Mouse (Mus musculus): ENCODE measurements around the gene Ppan.

Ppan gene

DNA sequence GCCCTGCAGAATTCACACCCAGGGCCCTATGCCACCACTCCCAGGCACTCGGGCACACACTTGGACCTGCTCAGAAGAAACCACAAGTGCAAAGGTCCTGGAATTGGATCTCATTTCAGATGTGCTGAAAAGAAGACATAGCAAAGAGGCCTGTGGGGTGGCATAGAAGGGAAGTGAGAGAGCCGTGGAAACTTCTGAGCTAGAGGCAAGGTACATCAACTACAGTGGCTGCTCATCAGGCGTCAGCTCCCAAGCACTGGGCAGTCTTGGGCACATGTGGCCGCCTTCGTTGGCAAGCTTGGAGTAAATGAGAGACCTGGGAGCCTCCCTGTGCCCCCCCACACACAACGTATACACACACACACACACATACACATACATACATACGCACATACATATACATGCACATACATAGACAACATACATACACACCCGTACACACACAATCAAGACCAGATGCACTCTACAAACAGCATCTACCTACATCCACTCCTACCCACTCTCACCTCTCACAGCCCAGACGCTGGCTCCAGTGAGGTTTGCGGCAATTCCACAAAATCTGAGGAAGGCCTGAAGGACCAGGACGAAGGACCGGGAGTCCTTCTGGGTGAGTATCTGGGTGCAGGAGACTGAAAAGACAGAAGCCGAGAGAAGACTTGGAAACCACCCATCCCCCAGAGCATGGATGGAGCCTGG, 8.7 kb upstream of the Ppan start, which contains the start of gene Angptl6:
TSS of gene Angptl6 (minus strand) at position 631 of the 696 bp plus-strand sequence.
- no peak for DNase-seq (ENCODE audit: low spot score in 2 of 2)

DNA sequence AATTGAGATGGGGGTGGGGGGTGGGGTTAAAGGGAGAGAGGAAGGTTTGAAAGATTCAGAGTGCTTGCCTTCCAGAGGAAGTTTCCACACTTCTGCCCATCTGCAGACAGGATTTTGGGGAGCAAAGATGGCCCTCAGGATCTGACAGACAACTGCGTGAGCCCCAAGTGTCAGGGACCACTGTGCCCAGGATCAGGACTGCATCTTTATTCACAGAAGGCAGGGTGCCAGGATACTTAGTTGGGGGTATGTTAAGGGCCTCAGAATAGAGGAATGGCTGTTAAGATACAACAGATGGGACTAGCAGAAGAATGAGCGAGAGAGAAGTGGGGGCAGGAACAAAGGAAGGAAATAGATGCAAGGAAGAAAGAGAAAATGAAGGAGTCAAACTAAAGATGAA, 1.4 kb upstream of the Ppan start:
- no peak for DNase-seq (ENCODE audit: low spot score in 2 of 2)

DNA sequence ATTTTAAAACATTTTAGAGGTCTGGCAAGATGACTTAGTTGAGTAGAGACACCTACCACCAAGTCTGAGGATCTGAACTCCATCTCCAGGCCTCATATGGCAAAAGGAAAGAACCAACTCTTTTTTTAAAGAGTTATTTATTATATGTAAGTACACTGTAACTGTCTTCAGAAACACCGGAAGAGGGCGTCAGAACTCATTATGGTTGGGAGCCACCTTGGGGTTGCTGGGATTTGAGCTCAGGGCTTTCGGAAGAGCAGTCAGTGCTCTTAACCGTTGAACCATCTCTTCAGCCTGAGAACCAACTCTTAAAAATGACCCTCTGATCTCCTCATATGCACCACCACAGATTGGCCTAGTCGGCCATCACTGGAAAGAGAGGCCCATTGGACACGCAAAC, 784 bp upstream of the Ppan start:
- no peak for DNase-seq (ENCODE audit: low spot score in 2 of 2)

DNA sequence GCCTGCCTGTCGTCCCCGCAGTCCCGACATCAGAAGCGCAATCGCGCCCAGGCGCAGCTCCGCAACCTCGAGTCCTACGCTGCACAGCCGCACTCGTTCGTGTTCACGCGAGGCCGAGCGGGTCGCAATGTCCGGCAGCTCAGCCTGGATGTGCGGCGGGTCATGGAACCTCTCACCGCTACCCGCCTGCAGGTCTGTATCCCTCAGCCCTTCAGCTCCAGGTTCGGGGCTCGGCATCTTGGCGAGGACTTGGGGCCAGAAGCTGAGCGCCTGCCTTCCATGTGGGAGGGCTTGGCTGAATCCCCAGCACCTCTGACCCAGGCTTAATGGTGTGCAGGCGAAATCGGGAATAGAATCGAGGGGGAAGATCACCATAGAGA, 401 bp downstream of the Ppan start:
- DNase-seq (ENCODE audit: low spot score in 2 of 2), result no peak

- DNase-seq (ENCODE audit: low spot score in 2 of 2), result no peak
Measured at GRCm38 (mm10) chr9:20889185-20890141, 1.5 kb downstream of the Ppan start.

- DNase-seq (ENCODE audit: low spot score in 2 of 2), result no peak
Measured at GRCm38 (mm10) chr9:20890411-20890810, 2.4 kb downstream of the Ppan start.

- DNase-seq (ENCODE audit: low spot score in 2 of 2), result no peak
Measured at GRCm38 (mm10) chr9:20891339-20892103, 3.5 kb downstream of the Ppan start.

DNA sequence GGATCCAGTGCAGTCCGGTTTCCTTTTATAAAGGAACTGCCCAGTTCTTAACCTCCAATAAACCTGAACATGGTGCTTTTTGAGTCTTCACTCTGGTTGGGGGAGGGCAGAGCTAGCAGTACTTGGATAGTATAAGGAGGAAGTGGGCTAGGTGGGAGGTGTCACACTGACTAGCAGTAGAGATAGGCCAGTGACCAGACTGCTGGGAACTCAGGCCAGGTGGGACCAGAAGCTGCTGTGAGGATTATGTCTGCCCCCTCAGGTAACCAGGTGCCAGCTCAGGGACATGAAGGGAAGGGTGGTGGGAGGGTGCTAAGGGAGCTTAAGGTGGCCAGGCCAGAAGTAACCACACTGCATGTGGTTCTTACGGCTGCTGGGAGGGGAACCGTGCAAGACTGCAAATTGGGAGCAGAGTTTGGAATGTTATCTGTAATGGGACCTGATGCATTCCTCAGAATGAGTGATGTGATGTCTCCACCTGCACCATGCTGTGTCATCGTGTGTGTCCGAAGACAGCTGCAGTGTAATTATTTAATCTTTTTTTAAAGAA, 4.2 kb downstream of the Ppan start:
- DNase-seq (ENCODE audit: low spot score in 2 of 2), result no peak

- no peak for DNase-seq (ENCODE audit: low spot score in 2 of 2)
Measured at GRCm38 (mm10) chr9:20893069-20893468, 5.1 kb downstream of the Ppan start.

DNA sequence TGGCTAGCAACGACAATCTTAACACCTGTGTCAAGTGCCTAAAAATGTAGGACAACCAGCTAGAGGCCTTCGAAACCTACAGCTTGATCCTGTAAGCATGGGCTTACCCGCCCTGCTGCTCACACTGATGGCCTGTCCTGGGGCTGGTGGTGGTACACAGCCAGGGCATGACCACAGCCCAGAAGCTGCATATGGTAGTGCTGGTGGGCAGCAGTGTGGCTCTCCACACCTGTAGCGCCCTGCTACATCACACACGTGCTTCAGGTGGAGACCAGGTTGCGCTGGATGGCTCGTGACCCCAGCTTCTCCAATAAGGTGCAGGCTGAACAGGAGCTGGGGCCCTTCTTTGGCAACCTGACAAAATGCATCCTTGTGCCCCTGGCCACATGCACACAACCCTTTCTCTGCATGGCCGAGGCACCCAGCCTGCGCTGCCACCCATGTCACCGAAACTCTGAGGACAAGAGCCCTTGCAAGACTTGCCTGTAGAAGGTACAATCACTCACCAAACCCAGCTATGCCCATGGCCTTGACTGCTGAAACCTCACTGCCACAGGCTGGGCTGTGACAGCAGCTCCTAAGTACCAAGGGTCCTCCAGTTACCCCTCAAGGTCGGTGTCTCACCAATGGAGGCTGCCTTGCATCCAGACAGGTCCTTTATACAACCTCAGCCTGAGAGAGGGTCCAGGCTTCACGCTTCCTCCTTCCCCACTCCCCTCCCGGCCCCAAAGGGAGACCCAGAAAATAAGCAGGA, 5.8 kb downstream of the Ppan start:
- no peak for DNase-seq (ENCODE audit: low spot score in 2 of 2)

GRCm38 (mm10) chr9:20894629-20895028, 6.7 kb downstream of the Ppan start:
- no peak for DNase-seq (ENCODE audit: low spot score in 2 of 2)

DNA sequence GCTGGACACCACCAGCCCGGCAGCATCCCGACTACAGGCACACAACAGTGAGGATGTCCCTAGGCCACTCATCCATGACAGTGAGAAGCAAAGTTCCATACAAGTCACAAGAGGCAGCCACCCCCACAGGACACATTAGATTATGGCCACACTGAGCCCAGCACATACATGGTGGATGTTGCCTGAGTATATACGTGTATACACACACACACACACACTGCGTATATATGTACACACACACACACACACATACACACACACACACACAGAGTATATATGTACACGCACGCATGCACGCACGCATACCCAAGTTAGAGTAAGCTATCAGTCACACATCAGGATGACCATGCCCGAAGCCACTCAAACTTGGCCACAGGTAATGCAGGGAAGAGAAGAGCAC, 7.4 kb downstream of the Ppan start:
- DNase-seq (ENCODE audit: low spot score in 2 of 2), result no peak

DNA sequence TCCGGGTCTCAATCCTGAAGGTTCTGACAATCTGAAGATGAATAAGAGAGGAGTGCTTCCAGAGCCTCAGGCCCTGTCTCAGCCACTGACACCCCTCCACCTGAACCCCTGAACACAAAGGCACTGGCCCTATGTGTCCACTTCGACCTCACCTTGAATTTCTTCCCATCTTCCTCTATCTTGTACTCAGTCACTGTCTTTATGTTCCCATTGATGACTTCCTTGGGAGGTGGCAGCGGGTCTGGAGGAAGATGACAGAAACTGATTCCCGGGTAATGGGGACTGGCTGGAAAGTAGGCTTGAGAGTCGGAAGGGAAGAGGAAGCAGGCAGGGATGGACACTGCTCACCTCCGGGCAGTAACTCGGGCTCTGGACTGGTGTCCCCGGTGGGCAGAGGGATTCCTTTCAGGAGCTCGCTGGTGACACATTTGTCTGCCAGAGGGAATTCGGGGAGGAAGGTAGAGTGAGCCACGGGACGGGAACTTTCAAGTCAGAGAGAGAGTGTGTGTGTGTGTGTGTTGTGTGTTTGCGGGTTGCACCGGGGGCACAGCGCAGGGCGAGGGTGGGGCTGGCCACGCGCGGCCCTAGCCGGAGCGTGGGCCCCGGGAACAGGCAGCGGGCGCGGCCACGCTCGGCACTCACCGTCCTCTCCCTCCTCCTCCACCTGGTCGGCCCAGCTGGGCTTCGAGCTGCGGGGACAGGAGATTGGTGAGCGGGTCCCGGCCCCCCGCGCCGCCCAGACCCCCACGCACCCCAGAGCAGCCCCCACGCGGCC, 9.9 kb downstream of the Ppan start:
- no peak for DNase-seq (ENCODE audit: low spot score in 2 of 2)

DNA sequence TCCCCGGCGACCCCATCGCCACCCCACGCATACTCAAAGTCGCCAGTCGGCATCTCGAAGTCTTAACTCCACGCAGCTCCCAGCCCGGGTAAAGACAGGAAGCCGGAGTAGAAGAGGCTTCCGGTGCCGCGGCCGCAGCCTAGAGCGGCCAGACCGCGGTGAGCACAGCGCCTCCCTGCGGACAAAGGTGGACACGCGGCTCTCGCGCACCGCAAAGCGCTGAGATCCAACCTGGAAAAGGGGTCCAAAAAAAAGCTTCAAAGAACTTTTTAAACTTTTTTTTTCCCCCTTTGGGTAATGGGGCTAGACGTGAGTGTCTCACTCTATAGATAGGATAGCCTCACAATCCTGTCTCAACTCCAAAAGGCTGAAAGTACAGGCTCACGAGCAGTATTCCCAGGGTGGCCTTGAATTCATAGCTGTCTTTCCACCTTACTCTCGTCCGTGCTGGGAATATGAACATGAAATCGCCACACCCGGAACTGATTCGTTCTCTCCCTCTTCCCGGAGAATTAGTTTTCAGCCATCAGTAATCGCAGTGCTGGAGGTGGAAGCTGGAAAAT, 10.6 kb downstream of the Ppan start, which contains the start of gene Eif3g:
TSS of gene Eif3g (minus strand) at position 113 of the 563 bp plus-strand sequence.
- DNase-seq (ENCODE audit: low spot score in 2 of 2), result peak; percentile 75 to 85

DNA sequence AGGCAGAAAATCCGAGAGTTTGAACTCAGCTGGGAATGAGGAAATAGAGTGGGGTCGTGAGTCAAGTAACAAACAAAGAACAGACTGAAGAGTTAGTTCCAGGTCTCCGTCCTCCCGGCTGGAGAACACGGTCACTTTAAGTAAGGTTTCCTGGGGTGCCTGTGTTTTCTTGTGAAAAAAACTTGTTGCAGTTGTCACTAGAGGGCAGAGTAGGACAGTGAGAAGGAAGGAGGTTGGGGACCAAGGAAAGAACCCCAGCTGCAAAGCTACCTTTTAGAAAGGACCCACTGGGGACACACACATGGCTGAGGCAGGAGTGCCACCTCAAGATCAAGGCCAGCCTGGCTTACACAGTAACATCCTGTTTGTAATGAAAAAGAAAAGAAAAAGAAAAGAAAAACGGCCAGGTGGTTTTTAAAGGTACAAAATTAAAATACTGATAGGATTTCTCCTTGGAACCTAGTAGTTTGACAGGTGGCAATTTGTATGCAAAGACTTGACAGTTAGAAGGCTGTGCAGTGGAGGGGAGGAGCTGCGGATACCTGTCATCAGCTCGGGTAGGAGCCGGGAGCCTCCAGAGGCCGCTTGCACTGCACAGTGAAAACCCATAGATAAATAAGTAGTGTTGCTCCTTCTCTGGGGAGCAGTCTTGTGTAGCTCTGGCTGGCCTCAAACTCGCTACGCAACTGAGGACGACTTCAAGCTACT, 13.6 kb downstream of the Ppan start:
- no peak for DNase-seq (ENCODE audit: low spot score in 2 of 2)

DNA sequence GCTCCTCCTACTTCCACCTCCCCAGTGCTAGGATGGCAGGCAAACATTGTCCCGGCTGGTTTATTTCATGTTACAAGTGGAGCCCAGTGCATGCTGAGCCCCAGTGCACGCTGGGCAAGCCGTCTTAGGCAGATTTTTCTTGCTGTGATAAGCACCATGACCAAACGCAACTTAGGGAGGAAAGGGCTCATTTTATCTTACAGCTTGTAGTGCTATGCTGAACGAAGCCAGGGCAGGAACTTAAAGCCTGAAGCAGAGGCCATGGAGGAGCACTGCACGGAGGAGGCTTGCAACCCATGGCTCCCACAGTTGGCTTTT, 14.2 kb downstream of the Ppan start:
- DNase-seq (ENCODE audit: low spot score in 2 of 2), result no peak

GRCm38 (mm10) chr9:20909948-20910347, 22.0 kb downstream of the Ppan start:
- no peak for DNase-seq (ENCODE audit: low spot score in 2 of 2)

GRCm38 (mm10) chr9:20916160-20916559, 28.2 kb downstream of the Ppan start:
- no peak for DNase-seq (ENCODE audit: low spot score in 2 of 2)

GRCm38 (mm10) chr9:20923258-20923657, 35.3 kb downstream of the Ppan start:
- no peak for DNase-seq (ENCODE audit: low spot score in 2 of 2)

Measured in urinary bladder, postnatal 36 days (tissue).